Mouse (Mus musculus): ENCODE measurements around the gene Vps53. TPM values are rescaled to one million over a fixed set of nuclear protein-coding genes. Genes with fewer than 3 reads are reported as not detected.

Vps53 gene
- polyA plus RNA-seq, 1 experiment from 2014 or later: 45.5 TPM

GRCm38 (mm10) chr11:76196275-76196976 lies 17.0 kb upstream of the Vps53 start:
- no peaks in the 10 kb centered on the region for H3K36me3 ChIP-seq (ENCODE audit: inconsistent target)
- 91% methylated on average over 8 of the region's 8 CpGs for WGBS (ENCODE audit: missing documents)

GRCm38 (mm10) chr11:76186908-76187307 lies 7.5 kb upstream of the Vps53 start:
- Histone ChIP-seq H3K79me2 (ENCODE audit: inconsistent target) (no peaks in the 10 kb centered on the region), H3K36me3 (ENCODE audit: inconsistent target) (no peaks in the 10 kb centered on the region), H3K27ac (no peak overlapping the region), H3K4me3 (ENCODE audit: inconsistent target) (no peak overlapping the region)
- 100% methylated on average over 3 of the region's 6 CpGs for WGBS (ENCODE audit: missing documents)

More at GRCm38 (mm10) chr11:76196275-76196976, 17.0 kb upstream of the Vps53 start:
- H3K27ac ChIP-seq: no peak overlapping the region
- H3K79me2 ChIP-seq (ENCODE audit: inconsistent target): no peaks in the 10 kb centered on the region
- H3K4me3 ChIP-seq (ENCODE audit: inconsistent target): no peak overlapping the region

GRCm38 (mm10) chr11:76183745-76184144 lies 4.3 kb upstream of the Vps53 start:
- WGBS (ENCODE audit: missing documents): 85% methylated on average over 4 of the region's 4 CpGs
- Histone ChIP-seq H3K36me3 (ENCODE audit: inconsistent target) (no peaks in the 10 kb centered on the region), H3K79me2 (ENCODE audit: inconsistent target) (peaks cover 7% of the 10 kb centered on the region), H3K27ac (no peak overlapping the region), H3K4me3 (ENCODE audit: inconsistent target) (no peak overlapping the region)

GRCm38 (mm10) chr11:76180146-76180540 lies 696 bp upstream of the Vps53 start:
- H3K27ac ChIP-seq: peak overlapping the region; percentile 52
- 19% methylated on average over 7 of the region's 7 CpGs for WGBS (ENCODE audit: missing documents)
- H3K79me2 ChIP-seq (ENCODE audit: inconsistent target): peaks cover 43% of the 10 kb centered on the region
- H3K36me3 ChIP-seq (ENCODE audit: inconsistent target): no peaks in the 10 kb centered on the region
- H3K4me3 ChIP-seq (ENCODE audit: inconsistent target): peak overlapping the region; percentile 98

GRCm38 (mm10) chr11:76178726-76179494 lies 537 bp downstream of the Vps53 start:
- 1% methylated on average over 28 of the region's 28 CpGs for WGBS (ENCODE audit: missing documents)
- H3K4me3 ChIP-seq (ENCODE audit: inconsistent target): peak overlapping the region; percentile 98
- peaks cover 55% of the 10 kb centered on the region for H3K79me2 ChIP-seq (ENCODE audit: inconsistent target)
- H3K27ac ChIP-seq: peak overlapping the region; percentile 52
- peaks cover 8% of the 10 kb centered on the region for H3K36me3 ChIP-seq (ENCODE audit: inconsistent target)

- peaks cover 29% of the 10 kb centered on the region for H3K36me3 ChIP-seq (ENCODE audit: inconsistent target)
- no peak overlapping the region for H3K4me3 ChIP-seq (ENCODE audit: inconsistent target)
- WGBS (ENCODE audit: missing documents): 98% methylated on average over 5 of the region's 5 CpGs
- H3K79me2 ChIP-seq (ENCODE audit: inconsistent target): peaks cover 15% of the 10 kb centered on the region
- H3K27ac ChIP-seq: no peak overlapping the region
Measured at GRCm38 (mm10) chr11:76170207-76170606, 9.2 kb downstream of the Vps53 start.

GRCm38 (mm10) chr11:76168976-76169375 lies 10.5 kb downstream of the Vps53 start:
- H3K4me3 ChIP-seq (ENCODE audit: inconsistent target): no peak overlapping the region
- 97% methylated on average over 3 of the region's 3 CpGs for WGBS (ENCODE audit: missing documents)
- peaks cover 3% of the 10 kb centered on the region; the same call in 1 of the 2 replicates for H3K79me2 ChIP-seq (ENCODE audit: inconsistent target)
- peaks cover 30% of the 10 kb centered on the region for H3K36me3 ChIP-seq (ENCODE audit: inconsistent target)
- no peak overlapping the region for H3K27ac ChIP-seq

GRCm38 (mm10) chr11:76167079-76167765 lies 12.2 kb downstream of the Vps53 start:
- Histone ChIP-seq H3K27ac (no peak overlapping the region), H3K79me2 (ENCODE audit: inconsistent target) (no peaks in the 10 kb centered on the region), H3K4me3 (ENCODE audit: inconsistent target) (no peak overlapping the region), H3K36me3 (ENCODE audit: inconsistent target) (peaks cover 28% of the 10 kb centered on the region)
- WGBS (ENCODE audit: missing documents): 19% methylated on average over 3 of the region's 5 CpGs

- H3K4me3 ChIP-seq (ENCODE audit: inconsistent target): no peak overlapping the region
- 66% methylated on average over 4 of the region's 4 CpGs for WGBS (ENCODE audit: missing documents)
- H3K27ac ChIP-seq: no peak overlapping the region
- H3K79me2 ChIP-seq (ENCODE audit: inconsistent target): no peaks in the 10 kb centered on the region
- H3K36me3 ChIP-seq (ENCODE audit: inconsistent target): peaks cover 23% of the 10 kb centered on the region; the same call in 1 of the 2 replicates
Measured at GRCm38 (mm10) chr11:76166657-76167056, 12.8 kb downstream of the Vps53 start.

- 100% methylated on average over 5 of the region's 6 CpGs for WGBS (ENCODE audit: missing documents)
Measured at GRCm38 (mm10) chr11:76160251-76160650, 19.2 kb downstream of the Vps53 start.

GRCm38 (mm10) chr11:76158375-76158774 lies 21.1 kb downstream of the Vps53 start:
- peaks cover 29% of the 10 kb centered on the region for H3K36me3 ChIP-seq (ENCODE audit: inconsistent target)
- H3K79me2 ChIP-seq (ENCODE audit: inconsistent target): no peaks in the 10 kb centered on the region
- no peak overlapping the region for H3K4me3 ChIP-seq (ENCODE audit: inconsistent target)
- no peak overlapping the region for H3K27ac ChIP-seq
- whole genome bisulfite sequencing (ENCODE audit: missing documents): 96% methylated on average over 2 of the region's 2 CpGs

More at GRCm38 (mm10) chr11:76160251-76160650, 19.2 kb downstream of the Vps53 start:
- Histone ChIP-seq H3K27ac (no peak overlapping the region), H3K79me2 (ENCODE audit: inconsistent target) (no peaks in the 10 kb centered on the region), H3K4me3 (ENCODE audit: inconsistent target) (no peak overlapping the region), H3K36me3 (ENCODE audit: inconsistent target) (peaks cover 43% of the 10 kb centered on the region)

GRCm38 (mm10) chr11:76154861-76155260 lies 24.6 kb downstream of the Vps53 start:
- peaks cover 5% of the 10 kb centered on the region; the same call in 1 of the 2 replicates for H3K36me3 ChIP-seq (ENCODE audit: inconsistent target)
- no peak overlapping the region for H3K27ac ChIP-seq
- WGBS (ENCODE audit: missing documents): 95% methylated on average over 2 of the region's 2 CpGs
- H3K4me3 ChIP-seq (ENCODE audit: inconsistent target): no peak overlapping the region
- no peaks in the 10 kb centered on the region for H3K79me2 ChIP-seq (ENCODE audit: inconsistent target)

- Histone ChIP-seq H3K4me3 (ENCODE audit: inconsistent target) (no peak overlapping the region), H3K27ac (no peak overlapping the region), H3K36me3 (ENCODE audit: inconsistent target) (no peaks in the 10 kb centered on the region; the same call in 1 of the 2 replicates), H3K79me2 (ENCODE audit: inconsistent target) (no peaks in the 10 kb centered on the region)
- WGBS (ENCODE audit: missing documents): 100% methylated on average over 2 of the region's 2 CpGs
Measured at GRCm38 (mm10) chr11:76154200-76154599, 25.2 kb downstream of the Vps53 start.

- Histone ChIP-seq H3K4me3 (ENCODE audit: inconsistent target) (no peak overlapping the region), H3K36me3 (ENCODE audit: inconsistent target) (no peaks in the 10 kb centered on the region; the same call in 1 of the 2 replicates), H3K79me2 (ENCODE audit: inconsistent target) (no peaks in the 10 kb centered on the region), H3K27ac (no peak overlapping the region)
- 53% methylated on average over 5 of the region's 5 CpGs for WGBS (ENCODE audit: missing documents)
Measured at GRCm38 (mm10) chr11:76153236-76153951, 26.1 kb downstream of the Vps53 start.
